Mouse (Mus musculus): ENCODE measurements around the gene Rtl10.
"Not testable (repeated sequence)": the region's sequence is repeated elsewhere in the genome, so short reads cannot be mapped to it uniquely, and the experiment has no call there.

Gene Rtl10

DNA sequence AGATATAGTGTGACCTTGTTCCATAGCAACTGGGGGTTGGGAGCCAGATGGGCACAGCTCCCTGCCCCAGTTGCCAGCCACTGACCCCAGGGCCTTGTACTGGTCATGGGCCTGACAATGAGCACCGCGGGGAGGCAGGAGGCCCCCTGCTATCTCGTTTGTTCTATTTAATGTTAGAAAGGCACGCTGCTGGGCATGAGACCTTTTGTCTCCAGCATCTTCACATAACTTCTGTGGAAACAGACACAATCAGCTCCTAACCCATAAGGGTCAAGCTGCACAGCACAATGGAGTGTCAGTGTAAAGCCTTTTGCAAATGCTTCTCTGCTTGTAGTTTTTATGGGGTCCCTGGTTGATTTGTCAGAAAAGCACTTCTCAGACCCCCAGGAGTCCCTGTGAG is 14.3 kb upstream of the Rtl10 start:
- no peak for DNase-seq

DNA sequence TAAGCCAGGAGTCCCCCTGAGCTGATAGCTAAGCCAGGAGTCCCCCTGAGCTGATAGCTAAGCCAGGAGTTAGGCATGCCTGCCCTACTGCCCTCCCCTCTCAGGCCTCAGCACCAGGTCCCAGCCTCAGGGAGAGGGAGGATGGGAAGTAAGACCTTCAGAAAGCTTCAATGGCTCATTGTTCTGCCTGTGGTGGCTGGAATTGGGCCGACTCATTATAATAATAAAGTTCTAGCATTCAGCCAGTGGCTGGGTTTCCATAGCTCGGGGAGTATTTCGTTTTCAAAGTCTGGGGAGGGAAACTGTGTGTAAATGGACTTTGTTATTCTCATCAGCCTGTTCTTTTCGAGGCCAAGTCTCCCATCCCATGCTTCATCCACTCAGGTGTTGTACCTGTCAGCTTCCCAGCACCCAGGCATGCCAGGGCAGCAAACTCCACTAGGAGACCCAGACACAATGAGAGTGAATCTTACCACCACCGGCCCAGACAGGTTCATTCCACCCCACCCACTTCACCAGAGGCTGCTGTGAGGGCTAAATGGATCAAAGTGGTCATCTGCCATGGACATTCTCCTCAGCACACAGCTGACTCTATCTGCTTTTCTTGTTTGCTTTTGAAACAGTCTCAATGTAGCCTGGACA is 13.8 kb upstream of the Rtl10 start:
- DNase-seq: peak; percentile 6

DNA sequence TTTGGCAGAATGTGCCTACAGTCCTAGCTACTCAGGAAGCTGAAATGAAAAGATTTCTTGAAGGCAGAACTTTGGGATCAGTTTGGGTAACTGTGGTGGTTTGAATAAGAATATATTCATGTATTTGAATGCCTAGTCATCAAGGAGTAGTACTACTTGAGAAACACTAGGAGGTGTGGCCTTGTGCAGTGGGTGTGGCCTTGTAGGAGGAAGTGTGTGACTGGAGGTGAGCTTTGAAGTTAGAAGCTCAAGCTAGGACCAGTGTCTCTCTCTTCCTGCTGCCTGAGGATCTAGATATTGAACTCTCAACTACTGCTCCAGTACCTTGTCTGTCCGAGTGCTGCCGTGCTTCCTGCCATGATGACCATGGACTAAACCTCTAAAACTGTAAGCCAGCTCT is 12.6 kb upstream of the Rtl10 start:
- DNase-seq: peak; percentile 13

DNA sequence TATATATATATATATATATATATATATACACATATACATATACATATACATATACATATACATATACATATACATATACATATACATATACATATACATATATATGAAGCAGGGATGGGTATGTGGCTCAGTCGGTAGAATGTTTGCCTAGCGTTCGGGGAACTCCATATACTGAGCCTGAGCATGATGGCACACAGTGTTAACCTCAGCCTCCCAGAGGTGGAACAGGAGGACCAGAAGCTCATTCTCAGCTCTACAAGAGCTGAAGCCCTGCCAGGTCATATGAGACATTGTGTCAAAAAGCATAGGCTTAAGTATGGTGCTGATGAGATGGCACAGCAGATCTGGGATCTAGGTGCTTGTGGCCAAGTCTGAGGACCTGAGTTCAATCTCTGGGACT is 8.4 kb upstream of the Rtl10 start:
- DNase-seq: peak; percentile 1

DNA sequence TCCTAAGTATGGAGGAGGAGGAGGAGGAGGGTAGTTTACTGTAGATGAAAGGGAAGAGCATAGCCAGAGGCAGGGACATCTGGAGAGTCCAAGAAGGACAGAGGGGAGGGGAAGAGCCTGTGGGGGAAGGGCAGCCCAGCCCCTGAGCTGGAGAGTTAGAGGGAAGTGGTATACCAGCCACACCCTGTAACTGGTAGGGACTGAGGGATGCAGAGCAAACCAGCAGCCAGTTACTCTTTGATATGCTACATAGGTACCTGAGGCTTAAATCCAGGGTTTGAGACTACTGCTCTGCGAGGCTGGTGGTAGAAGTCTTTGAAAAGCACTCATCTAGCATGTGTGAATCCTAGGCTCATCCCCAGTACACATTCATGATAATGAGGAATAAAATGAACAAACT is 7.8 kb upstream of the Rtl10 start:
- peak; percentile 6 for DNase-seq

DNA sequence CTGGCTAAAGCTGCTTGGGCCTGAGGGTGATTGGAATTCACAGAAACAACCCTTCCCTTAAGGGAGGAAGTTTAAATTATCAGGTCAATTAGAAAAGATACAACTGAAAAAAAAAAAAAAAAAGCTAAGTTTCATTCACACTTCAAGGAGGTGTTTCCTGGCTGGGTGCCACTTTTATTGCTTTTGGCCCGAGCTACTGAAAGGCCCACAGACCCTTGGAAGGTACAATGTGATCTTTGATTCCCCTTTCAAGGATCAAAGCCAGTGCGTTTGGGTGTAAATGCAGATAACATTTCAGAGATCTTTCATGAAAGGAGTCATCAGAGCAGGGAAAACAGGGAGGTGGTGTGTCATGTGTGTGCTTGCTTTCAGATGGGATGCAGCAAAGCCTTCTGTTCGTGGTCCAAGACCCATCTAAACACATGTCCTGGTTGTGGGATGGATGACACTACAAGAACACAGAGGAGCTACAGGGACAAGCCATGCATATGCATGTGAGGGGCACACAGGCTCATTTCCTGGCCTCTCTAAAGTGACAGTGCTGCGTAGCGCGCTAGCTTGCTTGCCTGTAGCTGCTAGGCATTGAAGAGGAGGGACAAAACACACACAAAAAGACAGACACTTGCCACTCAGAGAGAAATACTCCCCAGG is 711 bp upstream of the Rtl10 start:
- no peak for DNase-seq

DNA sequence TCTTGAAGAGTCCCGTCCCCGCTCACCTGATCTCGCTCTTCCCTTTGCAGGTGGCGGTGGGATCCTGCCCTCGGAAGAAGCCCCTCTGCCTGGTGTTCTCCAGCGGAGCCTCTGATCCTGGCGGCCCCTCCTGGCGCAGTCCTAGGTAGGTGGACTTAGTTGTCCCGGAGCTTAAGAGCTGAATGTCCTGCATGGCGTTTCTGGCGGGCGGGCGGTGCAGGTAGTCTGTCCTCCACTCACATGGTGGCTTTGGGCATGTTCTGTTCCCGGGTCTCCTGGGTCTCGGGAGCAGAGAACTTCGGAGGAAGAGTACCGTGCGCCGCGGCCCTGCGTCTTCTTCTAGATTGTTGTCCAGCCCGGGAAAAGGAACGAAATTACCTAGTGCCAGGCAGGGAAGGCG is 295 bp downstream of the Rtl10 start:
- no peak for DNase-seq

DNA sequence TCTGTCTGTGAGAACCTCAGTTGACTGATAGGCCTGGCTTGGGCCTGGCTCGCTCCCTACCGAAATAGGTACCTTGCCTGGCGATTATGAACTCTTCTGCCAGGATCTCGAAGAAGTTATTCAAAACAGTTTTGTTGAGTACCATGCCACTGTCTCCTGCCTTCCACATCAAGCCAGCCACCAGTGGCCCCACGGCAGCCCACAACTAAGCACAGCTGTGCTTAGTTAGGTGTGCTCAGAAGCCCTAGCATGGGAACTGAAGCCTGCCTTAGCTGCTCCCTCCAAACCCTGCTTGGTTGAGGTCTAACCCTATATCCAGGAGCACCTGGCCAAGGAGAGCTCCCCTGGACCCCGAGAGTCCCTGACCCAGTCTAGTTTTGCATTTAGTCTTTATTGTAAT is 2.8 kb downstream of the Rtl10 start:
- peak; percentile 69 for DNase-seq

DNA sequence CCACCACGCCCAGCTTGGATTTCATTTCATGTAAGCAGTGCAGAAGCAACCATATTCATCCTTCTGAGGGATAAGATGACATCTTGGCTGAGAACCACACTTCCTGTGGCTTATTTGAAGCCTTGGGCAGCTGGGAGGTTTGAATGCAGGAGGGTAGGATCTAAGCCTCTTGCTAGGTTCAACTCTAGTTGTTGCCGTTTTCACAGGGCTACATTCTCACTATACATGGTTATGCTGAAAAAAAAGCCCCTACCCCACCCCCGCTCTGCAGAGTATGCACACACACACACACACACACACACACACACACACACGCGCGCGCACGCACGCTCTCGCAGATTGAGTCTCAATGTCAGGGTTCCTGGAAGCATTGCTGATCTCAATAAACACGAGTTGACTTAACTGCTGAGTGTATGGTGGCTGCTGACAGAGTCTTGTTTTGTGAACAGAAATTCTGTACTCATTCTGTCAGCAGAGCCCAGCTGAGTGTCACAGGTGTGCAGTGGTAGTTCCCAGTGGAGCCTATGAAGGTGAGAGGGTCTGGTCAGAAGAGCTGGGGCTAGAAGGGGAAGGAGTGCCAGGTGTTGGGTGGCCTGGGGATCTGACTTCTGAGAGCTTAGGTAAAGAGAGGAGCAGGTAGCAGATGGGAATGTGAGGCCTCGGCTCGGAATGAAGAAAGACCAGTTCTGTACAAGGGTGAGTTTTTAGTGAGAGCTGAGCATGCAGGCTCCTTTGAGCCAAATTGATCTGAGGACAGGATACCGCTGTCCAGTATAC is 5.1 kb downstream of the Rtl10 start:
- DNase-seq: peak; percentile 69

DNA sequence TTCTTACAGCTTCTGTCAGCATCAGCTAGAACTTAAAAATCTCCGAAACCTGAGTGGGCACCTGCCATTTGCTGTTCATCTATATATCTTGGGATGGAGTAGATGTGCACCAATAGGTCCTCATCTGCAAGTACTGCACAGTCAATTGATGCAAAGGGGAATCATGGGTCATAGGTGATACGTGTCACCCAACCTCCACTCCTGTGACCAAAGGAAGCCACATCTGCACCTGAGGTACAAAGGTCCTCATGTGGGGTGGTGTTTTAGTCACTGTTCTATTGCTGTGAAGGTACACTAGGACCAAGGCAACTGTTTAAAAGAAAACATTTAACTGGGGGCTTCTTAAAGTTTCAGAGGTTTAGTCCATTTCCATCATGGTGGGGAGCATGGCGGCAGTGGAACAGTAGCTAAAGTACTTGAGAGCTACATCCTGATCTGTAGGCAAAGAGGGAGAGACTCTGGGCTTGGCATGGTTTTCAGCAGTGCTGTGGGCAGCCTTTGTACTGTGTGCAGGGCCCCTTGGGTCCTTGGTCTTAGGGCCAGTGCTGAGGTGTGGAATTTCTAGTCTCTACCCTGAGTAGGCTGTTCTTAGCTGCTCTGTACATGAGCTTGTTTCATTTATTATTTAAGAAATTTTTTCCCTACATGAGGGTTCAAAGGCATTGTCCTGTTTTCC is 8.0 kb downstream of the Rtl10 start:
- no peak for DNase-seq

DNA sequence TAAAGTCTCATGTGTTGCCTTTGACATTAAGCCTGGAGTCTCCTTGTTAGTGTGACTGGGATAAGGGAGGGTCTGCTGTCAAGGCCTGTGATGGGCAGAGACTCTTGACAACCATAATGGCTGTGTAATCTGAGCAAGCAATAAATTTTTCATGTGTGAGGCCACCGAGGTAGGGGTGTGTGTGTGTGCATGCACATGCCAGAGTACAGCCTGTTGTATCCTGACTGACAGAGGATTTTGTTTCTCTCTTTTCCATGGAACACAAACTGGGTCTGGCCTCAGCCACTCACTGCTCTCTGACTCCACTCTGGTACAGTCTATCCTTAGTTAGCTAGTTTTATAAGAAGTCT is 8.5 kb downstream of the Rtl10 start:
- DNase-seq: no peak

DNA sequence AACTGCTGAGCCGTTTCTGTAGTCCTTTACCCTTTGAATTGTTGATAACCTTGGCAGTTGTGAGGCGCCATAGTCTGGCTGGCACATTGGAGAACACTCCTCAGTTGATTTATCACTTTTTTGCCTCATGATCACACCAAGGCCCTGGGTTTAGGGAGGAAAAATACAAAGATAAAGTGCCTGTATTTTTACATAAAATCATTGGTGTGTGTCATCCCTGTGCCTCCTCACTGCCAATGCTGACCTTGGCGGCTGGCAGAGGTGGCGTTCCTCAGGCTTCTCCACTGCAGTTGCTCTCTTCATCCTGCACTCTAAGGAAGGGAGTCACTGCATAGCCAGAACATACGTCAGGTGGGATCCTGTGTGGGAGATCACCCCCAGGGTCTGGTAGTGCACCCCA is 13.0 kb downstream of the Rtl10 start:
- no peak for DNase-seq

DNA sequence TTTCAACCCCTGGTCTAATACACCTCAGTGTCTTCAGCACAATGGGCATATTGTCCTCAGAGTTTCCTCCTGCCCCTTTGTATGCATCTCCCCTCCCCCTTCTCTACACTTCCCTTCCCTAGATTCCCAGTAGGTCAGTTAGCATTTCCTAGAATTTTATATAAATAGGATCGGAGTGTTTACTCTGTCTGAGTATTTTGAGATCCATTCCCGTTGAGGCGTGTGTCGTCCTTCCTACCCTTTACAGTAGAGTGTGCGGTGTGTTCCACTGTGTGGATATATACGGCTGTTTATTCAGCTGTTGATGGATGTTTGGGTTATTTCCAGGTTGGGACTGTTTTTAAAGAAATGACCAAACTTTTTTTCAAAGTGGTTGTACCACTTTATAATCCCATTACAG is 14.8 kb downstream of the Rtl10 start:
- DNase-seq: no peak

DNA sequence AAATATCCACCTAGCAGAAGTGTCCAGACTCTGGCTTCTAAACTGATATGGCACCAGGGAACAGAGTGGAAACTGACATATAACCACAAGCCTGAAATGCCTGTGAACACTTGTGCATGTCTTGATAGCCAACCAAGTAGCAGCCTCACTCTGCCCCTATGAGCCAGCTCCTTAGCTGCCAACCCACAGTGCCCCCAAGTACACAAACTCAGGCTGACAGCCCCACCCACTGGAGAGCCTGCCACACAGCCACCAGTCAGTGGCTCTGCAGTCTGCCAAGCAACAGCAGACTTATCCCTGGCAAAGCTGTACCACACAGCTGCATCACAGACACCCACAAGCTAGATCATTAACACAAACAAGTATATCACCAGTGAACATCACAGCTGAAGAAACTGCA is 19.4 kb downstream of the Rtl10 start:
- peak; percentile 88 for DNase-seq

DNA sequence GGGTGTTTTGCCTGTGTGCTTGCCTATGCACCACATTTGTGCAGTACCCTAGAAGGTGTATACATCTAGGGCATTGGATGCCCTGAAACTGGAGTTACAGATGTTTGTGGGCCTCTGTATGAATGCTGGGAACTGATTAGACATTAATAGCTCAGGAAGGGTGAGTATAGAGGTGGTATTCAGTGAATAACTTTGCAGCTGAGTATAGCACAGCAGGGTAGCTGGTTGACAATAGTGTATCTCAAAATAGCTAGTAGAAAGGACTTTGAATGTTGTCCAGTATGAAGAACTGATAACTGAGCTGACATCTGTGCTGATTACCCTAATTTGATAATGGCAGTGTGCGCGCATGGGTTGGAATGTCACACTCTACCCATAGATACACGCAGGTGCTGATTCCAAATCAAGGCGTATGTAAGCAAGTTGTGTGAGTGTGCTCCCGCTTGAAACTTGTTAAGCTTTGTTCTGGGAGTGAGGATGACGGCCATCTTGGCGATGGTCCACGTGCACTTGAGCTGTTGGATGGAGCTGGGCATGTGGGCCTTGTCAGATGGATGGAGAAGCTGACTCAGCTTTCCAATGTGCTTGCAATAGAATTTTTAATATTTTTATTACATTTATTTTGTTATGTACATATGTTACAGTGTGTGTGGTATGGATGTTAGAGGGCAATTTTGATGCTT is 25.0 kb downstream of the Rtl10 start:
- no peak for DNase-seq

DNA sequence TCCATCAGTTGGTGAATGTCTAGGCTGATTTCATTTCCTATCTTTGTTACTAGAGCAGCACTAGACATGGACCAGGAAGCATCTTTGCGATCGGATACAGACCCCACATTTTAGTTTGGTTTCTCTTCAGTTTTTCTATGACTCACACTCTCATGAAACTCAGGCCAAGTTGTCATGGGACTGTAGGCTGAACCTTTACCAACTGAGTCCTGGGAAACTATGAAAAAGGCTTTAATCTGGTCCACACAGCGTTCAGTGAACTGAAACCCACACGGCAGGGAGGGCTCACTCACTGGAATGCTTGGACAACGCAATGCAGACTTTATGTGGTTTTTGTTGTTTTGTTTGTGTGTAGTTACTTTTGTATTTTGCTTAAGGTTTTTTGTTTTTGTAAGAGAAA is 30.0 kb downstream of the Rtl10 start:
- no peak for DNase-seq

DNA sequence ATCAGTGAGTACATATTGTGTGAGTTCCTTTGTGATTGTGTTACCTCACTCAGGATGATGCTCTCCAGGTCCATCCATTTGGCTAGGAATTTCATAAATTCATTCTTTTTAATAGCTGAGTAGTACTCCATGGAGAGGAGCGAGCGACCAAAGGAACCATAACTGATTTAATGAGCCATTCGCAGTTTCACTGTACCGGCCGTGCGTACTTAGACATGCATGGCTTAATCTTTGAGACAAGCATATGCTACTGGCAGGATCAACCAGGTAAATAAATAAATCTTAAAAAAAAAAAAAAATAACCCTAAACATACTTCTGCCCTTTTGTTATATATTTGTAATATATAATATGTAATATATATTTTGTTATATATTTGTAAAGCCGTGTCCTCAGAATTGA is 34.4 kb downstream of the Rtl10 start:
- not testable (repeated sequence) for DNase-seq

DNA sequence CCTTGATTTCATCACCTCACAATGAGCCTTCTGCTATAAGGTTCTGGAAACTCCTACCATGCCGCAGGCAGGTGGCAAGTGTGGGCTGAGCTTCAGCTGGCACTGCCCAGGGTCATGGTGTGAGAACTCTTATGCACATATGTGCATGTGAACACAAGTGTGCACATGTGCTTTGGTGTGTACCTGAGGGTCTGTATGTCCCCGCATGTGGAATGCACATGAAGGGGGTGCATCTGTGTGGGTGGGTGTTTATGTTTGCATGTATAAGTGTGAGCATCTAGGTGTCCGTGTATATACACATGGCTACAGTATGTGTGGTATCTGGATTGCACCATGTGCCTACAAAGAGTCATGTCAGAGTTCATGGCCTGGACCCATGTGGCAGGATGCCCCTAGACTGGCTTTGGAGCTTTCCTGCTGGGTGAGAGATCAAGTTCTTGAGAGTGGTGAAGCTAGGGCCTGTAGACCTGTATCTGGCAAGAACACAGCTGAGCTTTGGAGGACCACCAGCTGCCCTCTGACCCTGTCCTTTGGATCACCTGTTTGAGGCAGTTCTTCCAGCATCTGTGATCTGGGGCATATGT is 38.8 kb downstream of the Rtl10 start:
- no peak for DNase-seq

DNA sequence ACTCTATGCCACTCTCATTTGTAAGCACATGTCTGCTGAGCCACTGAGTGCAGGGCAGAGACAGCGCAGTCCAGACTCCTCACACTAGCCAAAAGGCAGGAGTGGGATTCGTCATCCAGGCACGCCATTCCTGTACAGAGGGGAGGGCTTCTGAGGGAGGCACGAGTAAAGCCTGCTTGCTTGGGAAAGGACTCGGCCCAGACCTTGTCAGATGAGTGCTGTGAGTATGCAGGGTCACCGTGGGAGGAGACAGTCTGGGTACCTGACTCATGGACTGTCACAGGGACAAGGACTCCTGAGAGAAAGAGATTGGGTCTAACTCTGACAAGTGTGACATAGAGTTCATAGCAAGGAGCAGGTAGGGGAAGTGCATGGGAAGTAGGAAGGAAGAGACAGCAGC is 40.6 kb downstream of the Rtl10 start:
- DNase-seq: no peak

DNA sequence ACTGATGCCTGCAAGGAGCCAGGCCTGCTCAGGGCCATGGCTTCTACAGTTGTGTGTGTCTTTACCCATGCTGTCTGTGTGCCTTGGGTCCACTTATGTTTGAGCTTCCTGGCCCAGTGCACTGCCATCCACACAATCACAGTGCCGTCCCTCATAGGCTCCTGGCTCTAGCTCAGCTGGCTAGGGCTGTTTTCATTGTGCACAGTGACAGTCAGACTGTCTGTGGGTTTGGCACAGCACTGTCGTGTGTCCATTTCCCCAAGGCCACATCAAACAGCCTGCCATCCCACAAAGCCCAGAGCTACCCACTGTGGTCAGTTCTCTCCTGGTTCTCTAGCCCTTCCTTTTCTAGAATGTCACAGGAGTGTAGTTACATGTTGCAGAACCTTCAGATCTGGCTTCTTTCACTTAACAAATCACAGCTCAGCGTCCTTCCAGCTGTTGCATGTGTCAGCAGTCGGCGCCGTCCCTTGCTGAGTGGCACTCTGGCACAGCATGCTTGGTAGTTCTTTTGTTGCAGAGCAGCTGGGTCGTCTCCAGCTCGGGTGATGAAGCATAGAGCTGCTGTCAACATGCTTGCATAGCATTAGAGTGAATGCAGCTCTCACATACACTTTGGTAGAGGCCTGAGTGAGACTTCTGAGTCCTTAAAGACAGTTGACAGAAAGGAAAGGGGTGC is 44.6 kb downstream of the Rtl10 start:
- DNase-seq: no peak

DNA sequence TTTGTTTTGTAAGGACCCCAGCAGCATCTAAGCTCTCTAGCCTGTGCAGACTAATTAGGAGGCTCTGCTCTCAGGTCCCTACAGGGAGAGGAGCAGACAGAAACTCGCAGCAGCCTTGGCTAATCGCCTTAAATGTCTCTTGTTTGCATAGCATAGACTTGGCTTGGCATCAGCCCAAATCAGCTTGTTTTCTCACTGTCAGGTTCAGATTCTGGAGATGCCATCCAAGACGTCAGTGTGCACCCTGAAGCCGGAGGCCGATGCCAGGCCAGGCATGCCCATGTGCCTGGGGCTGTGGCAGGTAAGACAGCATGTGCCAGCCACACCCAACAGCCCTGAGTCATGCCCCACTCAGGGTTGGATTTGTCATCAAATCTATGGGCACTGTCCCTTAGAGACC is 49.2 kb downstream of the Rtl10 start:
- DNase-seq: no peak
